Mouse (Mus musculus) kidney, embryonic 15.5 days (tissue): ENCODE results near the gene Sgip1. TPM values are rescaled to one million over a fixed set of nuclear protein-coding genes. Genes with fewer than 3 reads are reported as not detected.

Experiments used
- ATAC-seq: fragments of 200-750 bp; cut with Nextera tagmentation; replicated peaks from 2 replicates; pipeline ENCODE4 v1.8.0; 2017; ENCODE audit warnings: moderate TSS enrichment; ENCODE audit not compliant: low FRiP score
- H3K27ac ChIP-seq: fragments of 300-500 bp; sonication (generic); 2 replicates; pipeline ENCODE4 v1.5.1; 2015; ENCODE audit warnings: mild to moderate bottlenecking, inconsistent platforms
- H3K27me3 ChIP-seq: fragments of 300-500 bp; sonication (generic); 2 replicates; pipeline ENCODE4 v1.6.1; 2015; ENCODE audit warnings: inconsistent platforms
- H3K36me3 ChIP-seq: fragments of 300-500 bp; sonication (generic); 2 replicates; pipeline ENCODE4 v1.6.1; 2015; ENCODE audit warnings: inconsistent platforms
- H3K4me1 ChIP-seq: fragments of 300-500 bp; sonication (generic); 2 replicates; pipeline ENCODE4 v1.6.1; 2015; ENCODE audit warnings: inconsistent platforms
- H3K4me2 ChIP-seq: fragments of 300-500 bp; sonication (generic); 2 replicates; pipeline ENCODE4 v1.6.1; 2015; ENCODE audit warnings: moderate library complexity, mild to moderate bottlenecking, inconsistent platforms
- H3K4me3 ChIP-seq: fragments of 300-500 bp; sonication (generic); replicated peaks from 2 replicates; pipeline ENCODE4 v1.5.1; 2015; ENCODE audit warnings: mild to moderate bottlenecking, inconsistent platforms
- H3K9ac ChIP-seq: fragments of 300-500 bp; sonication (generic); 2 replicates; pipeline ENCODE4 v1.6.1; 2015; ENCODE audit warnings: mild to moderate bottlenecking, inconsistent platforms
- H3K9me3 ChIP-seq: fragments of 300-500 bp; sonication (generic); replicated peaks from 2 replicates; pipeline ENCODE4 v1.6.1; 2016; ENCODE audit warnings: inconsistent platforms
- WGBS: fragments of 180-500 bp; shearing (Covaris S2); methylation state at CpG from one replicate; pipeline ENCODE4 v1.1.7; 2015; ENCODE audit warnings: mixed read lengths; 5-methylcytosine and 5-hydroxymethylcytosine counted together
- polyA plus RNA-seq: library from polyadenylated mRNA; unstranded; fragments of >200 nt; fragmentation: Nextera tagmentation; extraction: Ambion mirVana; gene quantifications from 2 replicates; pipeline ENCODE4 v1.2.1, GENCODE M21; 2015

Gene Sgip1
- polyA plus RNA-seq, 1 experiment from 2014 or later, result 8.8 TPM

GRCm38 (mm10) chr4:102886902-102887301 lies 145.8 kb downstream of the Sgip1 start:
- 90% methylated on average over 4 of the region's 4 CpGs for WGBS
- H3K9me3 ChIP-seq, result no peaks in the 10 kb centered on the region

GRCm38 (mm10) chr4:102887770-102888689 lies 146.9 kb downstream of the Sgip1 start:
- WGBS, result 76% methylated on average over 14 of the region's 14 CpGs
- Histone ChIP-seq H3K4me2 (no peak overlapping the region), H3K36me3 (no peaks in the 10 kb centered on the region), H3K4me1 (no peaks in the 10 kb centered on the region), H3K9me3 (no peaks in the 10 kb centered on the region), H3K4me3 (no peak overlapping the region), H3K9ac (no peak overlapping the region), H3K27me3 (no peaks in the 10 kb centered on the region), H3K27ac (no peak overlapping the region)
- no peak for ATAC-seq

More at GRCm38 (mm10) chr4:102886902-102887301, 145.8 kb downstream of the Sgip1 start:
- no peaks in the 10 kb centered on the region for H3K36me3 ChIP-seq
- H3K4me2 ChIP-seq, result no peak overlapping the region
- no peak for ATAC-seq
- H3K9ac ChIP-seq, result no peak overlapping the region
- H3K4me3 ChIP-seq, result no peak overlapping the region
- no peaks in the 10 kb centered on the region for H3K27me3 ChIP-seq
- H3K27ac ChIP-seq, result no peak overlapping the region
- H3K4me1 ChIP-seq, result no peaks in the 10 kb centered on the region

GRCm38 (mm10) chr4:102895866-102896265 lies 154.8 kb downstream of the Sgip1 start:
- Histone ChIP-seq H3K4me3 (no peak overlapping the region), H3K27me3 (no peaks in the 10 kb centered on the region), H3K36me3 (peaks cover 5% of the 10 kb centered on the region; the same call in 1 of the 2 replicates), H3K9me3 (0 out of 2 replicates have a peak, but pooled peaks cover 4% of the 10 kb centered on the region), H3K27ac (no peak overlapping the region), H3K4me1 (no peaks in the 10 kb centered on the region), H3K9ac (no peak overlapping the region), H3K4me2 (no peak overlapping the region)
- WGBS, result 97% methylated on average over 2 of the region's 2 CpGs
- no peak for ATAC-seq

- H3K4me2 ChIP-seq, result no peak overlapping the region
- 0 out of 2 replicates have a peak, but pooled peaks cover 4% of the 10 kb centered on the region for H3K9me3 ChIP-seq
- H3K4me3 ChIP-seq, result no peak overlapping the region
- peaks cover 5% of the 10 kb centered on the region; the same call in 1 of the 2 replicates for H3K36me3 ChIP-seq
- H3K27ac ChIP-seq, result no peak overlapping the region
- H3K4me1 ChIP-seq, result no peaks in the 10 kb centered on the region
- no peak for ATAC-seq
- 77% methylated on average over 4 of the region's 4 CpGs for WGBS
- H3K27me3 ChIP-seq, result no peaks in the 10 kb centered on the region
- H3K9ac ChIP-seq, result no peak overlapping the region
Observed at GRCm38 (mm10) chr4:102898987-102899386, 157.9 kb downstream of the Sgip1 start.

- Histone ChIP-seq H3K4me1 (no peaks in the 10 kb centered on the region), H3K9ac (no peak overlapping the region), H3K36me3 (peaks cover 5% of the 10 kb centered on the region; the same call in 1 of the 2 replicates), H3K4me3 (no peak overlapping the region), H3K9me3 (0 out of 2 replicates have a peak, but pooled peaks cover 4% of the 10 kb centered on the region), H3K27me3 (no peaks in the 10 kb centered on the region), H3K27ac (no peak overlapping the region), H3K4me2 (no peak overlapping the region)
- WGBS, result 86% methylated on average over 5 of the region's 5 CpGs
- ATAC-seq, result no peak
Observed at GRCm38 (mm10) chr4:102899683-102900082, 158.6 kb downstream of the Sgip1 start.

GRCm38 (mm10) chr4:102900166-102900565 lies 159.1 kb downstream of the Sgip1 start:
- H3K9me3 ChIP-seq, result 0 out of 2 replicates have a peak, but pooled peaks cover 4% of the 10 kb centered on the region
- H3K27me3 ChIP-seq, result no peaks in the 10 kb centered on the region
- WGBS, result 88% methylated on average over 6 of the region's 6 CpGs
- H3K4me3 ChIP-seq, result no peak overlapping the region
- no peak overlapping the region for H3K27ac ChIP-seq
- H3K4me1 ChIP-seq, result no peaks in the 10 kb centered on the region
- no peak for ATAC-seq
- H3K36me3 ChIP-seq, result peaks cover 5% of the 10 kb centered on the region; the same call in 1 of the 2 replicates
- no peak overlapping the region for H3K4me2 ChIP-seq
- H3K9ac ChIP-seq, result no peak overlapping the region

GRCm38 (mm10) chr4:102907843-102908427 lies 166.8 kb downstream of the Sgip1 start:
- WGBS, result 71% methylated on average over 7 of the region's 7 CpGs
- Histone ChIP-seq H3K4me1 (no peaks in the 10 kb centered on the region), H3K27me3 (no peaks in the 10 kb centered on the region), H3K36me3 (no peaks in the 10 kb centered on the region), H3K9me3 (no peaks in the 10 kb centered on the region), H3K27ac (no peak overlapping the region), H3K9ac (no peak overlapping the region), H3K4me3 (no peak overlapping the region), H3K4me2 (no peak overlapping the region)
- ATAC-seq, result no peak

- Histone ChIP-seq H3K36me3 (no peaks in the 10 kb centered on the region), H3K27ac (no peak overlapping the region), H3K4me1 (no peaks in the 10 kb centered on the region), H3K4me3 (no peak overlapping the region), H3K27me3 (no peaks in the 10 kb centered on the region), H3K9ac (no peak overlapping the region), H3K9me3 (no peaks in the 10 kb centered on the region), H3K4me2 (no peak overlapping the region)
- ATAC-seq, result no peak
- WGBS, result 90% methylated on average over 4 of the region's 4 CpGs
Observed at GRCm38 (mm10) chr4:102910191-102910590, 169.1 kb downstream of the Sgip1 start.

- no peak overlapping the region for H3K27ac ChIP-seq
- WGBS, result 73% methylated on average over 3 of the region's 3 CpGs
- no peaks in the 10 kb centered on the region for H3K27me3 ChIP-seq
- H3K9me3 ChIP-seq, result no peaks in the 10 kb centered on the region
- no peak overlapping the region for H3K4me2 ChIP-seq
- H3K36me3 ChIP-seq, result no peaks in the 10 kb centered on the region
- H3K9ac ChIP-seq, result no peak overlapping the region
- no peak for ATAC-seq
- H3K4me3 ChIP-seq, result no peak overlapping the region
- no peaks in the 10 kb centered on the region for H3K4me1 ChIP-seq
Observed at GRCm38 (mm10) chr4:102913176-102913575, 172.1 kb downstream of the Sgip1 start.

GRCm38 (mm10) chr4:102913700-102914327 lies 172.7 kb downstream of the Sgip1 start:
- 76% methylated on average over 5 of the region's 5 CpGs for WGBS
- H3K27ac ChIP-seq, result no peak overlapping the region
- no peaks in the 10 kb centered on the region for H3K4me1 ChIP-seq
- no peaks in the 10 kb centered on the region for H3K27me3 ChIP-seq
- no peak overlapping the region for H3K4me3 ChIP-seq
- H3K9me3 ChIP-seq, result no peaks in the 10 kb centered on the region
- H3K9ac ChIP-seq, result no peak overlapping the region
- no peaks in the 10 kb centered on the region for H3K36me3 ChIP-seq
- no peak overlapping the region for H3K4me2 ChIP-seq
- ATAC-seq, result no peak

- Histone ChIP-seq H3K9ac (no peak overlapping the region), H3K27me3 (no peaks in the 10 kb centered on the region), H3K4me2 (no peak overlapping the region), H3K36me3 (no peaks in the 10 kb centered on the region), H3K9me3 (no peaks in the 10 kb centered on the region), H3K4me1 (no peaks in the 10 kb centered on the region), H3K27ac (no peak overlapping the region), H3K4me3 (no peak overlapping the region)
- ATAC-seq, result no peak
- WGBS, result 83% methylated on average over 1 of the region's 1 CpGs
Observed at GRCm38 (mm10) chr4:102918191-102918590, 177.1 kb downstream of the Sgip1 start.

- Histone ChIP-seq H3K9me3 (no peaks in the 10 kb centered on the region), H3K4me2 (no peak overlapping the region), H3K4me3 (no peak overlapping the region), H3K9ac (no peak overlapping the region), H3K27ac (no peak overlapping the region), H3K27me3 (no peaks in the 10 kb centered on the region), H3K36me3 (no peaks in the 10 kb centered on the region), H3K4me1 (no peaks in the 10 kb centered on the region)
- ATAC-seq, result no peak
- 23% methylated on average over 3 of the region's 4 CpGs for WGBS
Observed at GRCm38 (mm10) chr4:102929491-102929890, 188.4 kb downstream of the Sgip1 start.
